Mouse (Mus musculus): ENCODE results near the gene Ralgds.

DNA sequence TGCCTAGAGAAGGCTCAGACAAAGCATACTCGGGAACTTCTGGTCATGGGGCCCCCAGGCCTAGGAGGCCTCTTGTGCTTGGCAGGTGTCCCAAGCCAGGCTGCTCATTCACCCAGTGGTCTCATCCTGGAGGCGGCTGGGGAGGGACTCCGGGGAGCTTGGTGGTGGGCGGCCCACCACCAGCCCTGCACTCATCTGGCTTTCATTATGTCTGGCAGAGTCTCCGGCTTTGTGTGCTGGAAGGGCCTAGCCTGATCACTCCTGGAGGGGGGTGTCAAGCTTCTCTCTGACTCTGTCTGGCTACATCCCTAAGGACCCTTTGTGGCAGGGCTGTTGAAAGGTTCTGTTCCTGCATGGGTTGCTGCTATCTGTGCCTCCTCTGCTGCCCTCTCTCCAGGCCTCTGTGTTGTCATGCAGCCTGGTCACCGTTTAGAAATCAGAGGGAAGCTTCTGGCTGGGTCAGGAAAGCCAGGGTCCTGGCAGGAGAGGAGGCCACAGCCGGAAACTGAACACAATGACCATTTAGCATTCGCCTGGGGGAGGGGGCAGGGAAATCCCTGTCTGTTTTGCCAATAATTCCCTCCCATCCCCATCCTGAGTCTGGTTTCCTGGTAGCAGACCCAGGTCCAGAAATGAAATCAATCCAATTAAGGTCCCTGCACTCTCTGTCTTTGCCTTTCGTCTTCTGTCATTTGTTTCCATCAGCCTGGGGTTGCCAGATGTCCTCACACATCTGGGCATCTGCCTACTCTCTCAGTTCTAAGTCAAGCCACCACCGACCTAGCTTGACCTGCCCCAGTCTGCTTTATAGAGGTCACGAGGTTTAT, 21.7 kb downstream of the Ralgds start:
- no peak for TF ChIP-seq POLR2A (IDR thresholded peaks at IDR 0.05; ENCODE audit: low read depth, low read length)
- no peak for TF ChIP-seq CTCF (IDR thresholded peaks at IDR 0.05; ENCODE audit: extremely low read depth, insufficient read depth, insufficient read length, insufficient replicate concordance)

All from spleen, adult 2 months (tissue).